Mouse (Mus musculus) olfactory bulb, adult 2 months (tissue): Measurements from ENCODE around the gene Fam83f.

Experiments used
- CTCF ChIP-seq: fragments of 200-500 bp; IDR thresholded peaks from 2 replicates; pipeline ENCODE4 v1.5.1; 2012; ENCODE audit warnings: low read depth, mild to moderate bottlenecking, low read length, moderate library complexity; ENCODE audit not compliant: insufficient read depth
- POLR2A ChIP-seq: fragments of 200-500 bp; IDR thresholded peaks from 2 replicates; pipeline ENCODE4 v1.6.1; 2012; ENCODE audit warnings: mild to moderate bottlenecking, low read depth, low read length, moderate library complexity; ENCODE audit not compliant: insufficient read depth

- TF ChIP-seq CTCF (no peak), POLR2A (no peak)
Observed at GRCm38 (mm10) chr15:80681466-80681881, 9.8 kb downstream of the Fam83f start.
